Mouse (Mus musculus) left cerebral cortex, adult 2 months (tissue): Measurements from ENCODE around the gene Ranbp3l. TPM values are rescaled to one million over a fixed set of nuclear protein-coding genes. Genes with fewer than 3 reads are reported as not detected.

Experiments used
- DNase-seq, 2 experiments: peaks; one replicate each; pipeline ENCODE4 v3.0.0; 2021 to 2022; ENCODE audit warnings: low spot score in 2 of 2, mixed read lengths in 1 of 2; ENCODE audit errors: extremely low spot score in 1 of 2
- H3K27ac ChIP-seq: fragments of 200-600 bp; 2 replicates; pipeline ENCODE4 v1.8.1; 2022
- H3K4me3 ChIP-seq: fragments of 200-600 bp; 2 replicates; pipeline ENCODE4 v1.8.1; 2022
- CTCF ChIP-seq: fragments of 200-600 bp; IDR thresholded peaks from 2 replicates; pipeline ENCODE4 v1.8.1; 2022; ENCODE audit warnings: antibody characterized with exemption, mild to moderate bottlenecking, moderate library complexity
- intact Hi-C: fragments of 180-260 bp; cut with DNase I; formaldehyde crosslinking; loops from one replicate; pipeline ENCODE4 v1.15.1; 2025
- total RNA-seq, 2 experiments: library from RNA; stranded (reverse); gene quantifications; 2 replicates each; pipeline ENCODE4 v1.2.3; 2021

Gene Ranbp3l
- total RNA-seq, 2 experiments from 2014 or later: 8.1 to 14.7 TPM

DNA sequence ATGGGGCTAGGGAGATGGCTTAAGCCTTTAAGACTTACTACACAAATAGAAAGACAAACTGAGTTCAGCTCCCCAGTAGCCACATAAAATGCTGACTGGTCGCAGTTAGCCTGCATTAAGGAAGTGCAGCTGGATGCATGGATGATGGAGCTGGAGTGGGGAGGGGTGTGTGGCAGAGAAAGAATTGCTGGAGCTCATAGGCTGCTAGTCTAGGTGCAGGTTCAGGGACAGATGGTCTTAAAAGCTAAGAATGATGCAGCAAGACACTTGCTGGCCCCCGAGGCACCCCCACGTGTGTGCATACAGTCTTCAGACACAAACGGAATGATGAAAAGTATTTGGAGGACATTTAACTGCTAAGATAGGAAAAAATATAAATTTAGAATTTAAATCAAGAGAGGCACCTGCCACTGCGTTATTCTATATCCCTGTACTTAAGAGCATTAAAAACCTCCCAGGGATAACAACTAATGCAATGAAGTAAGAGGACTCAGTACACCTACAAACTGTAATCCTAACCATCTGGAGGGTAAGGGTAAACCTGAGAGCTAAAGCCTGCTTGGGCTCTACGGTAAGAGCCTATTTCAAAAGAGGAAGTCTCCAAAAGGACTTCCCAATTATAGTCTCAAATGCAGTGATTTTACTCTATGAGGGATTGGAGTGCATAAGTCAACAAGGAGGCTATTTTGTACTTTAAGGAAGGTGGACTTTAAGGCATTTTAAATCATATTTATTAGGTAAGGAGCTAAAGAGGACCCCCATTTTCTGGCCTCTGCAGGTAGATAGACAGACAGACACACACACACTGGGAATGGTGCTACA, 143.0 kb downstream of the Ranbp3l start:
- no peak for DNase-seq
- intact Hi-C loops: no loop called here
- Histone ChIP-seq H3K4me3 (no peak overlapping the region), H3K27ac (no peak overlapping the region)
- TF ChIP-seq CTCF: no peak

DNA sequence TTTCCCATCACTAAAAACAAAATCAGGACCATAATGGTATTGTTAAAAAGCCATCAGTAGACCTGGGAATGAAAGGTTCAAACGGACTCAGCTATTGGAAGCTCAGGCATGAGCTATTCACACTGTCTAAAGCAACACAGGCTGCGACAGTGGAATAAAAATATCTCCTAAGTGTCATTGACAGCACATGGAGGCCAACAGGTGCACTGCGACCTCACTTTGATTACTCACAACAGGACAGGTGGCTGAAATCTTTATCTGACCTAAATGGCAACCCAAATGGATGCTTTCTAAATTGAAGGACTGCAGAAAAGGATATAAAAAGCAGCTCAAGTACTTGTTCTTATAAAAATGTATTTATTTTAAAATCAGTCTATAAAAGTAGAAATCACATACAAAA, 143.9 kb downstream of the Ranbp3l start:
- Histone ChIP-seq H3K27ac (no peak overlapping the region), H3K4me3 (no peak overlapping the region)
- DNase-seq: no peak
- no peak for TF ChIP-seq CTCF
- intact Hi-C loops: no loop called here

GRCm38 (mm10) chr15:9113556-9113955, 145.8 kb downstream of the Ranbp3l start:
- no peak for TF ChIP-seq CTCF
- no peak for DNase-seq
- H3K27ac ChIP-seq: no peak overlapping the region
- no peak overlapping the region for H3K4me3 ChIP-seq
- intact Hi-C loops: no loop called here

DNA sequence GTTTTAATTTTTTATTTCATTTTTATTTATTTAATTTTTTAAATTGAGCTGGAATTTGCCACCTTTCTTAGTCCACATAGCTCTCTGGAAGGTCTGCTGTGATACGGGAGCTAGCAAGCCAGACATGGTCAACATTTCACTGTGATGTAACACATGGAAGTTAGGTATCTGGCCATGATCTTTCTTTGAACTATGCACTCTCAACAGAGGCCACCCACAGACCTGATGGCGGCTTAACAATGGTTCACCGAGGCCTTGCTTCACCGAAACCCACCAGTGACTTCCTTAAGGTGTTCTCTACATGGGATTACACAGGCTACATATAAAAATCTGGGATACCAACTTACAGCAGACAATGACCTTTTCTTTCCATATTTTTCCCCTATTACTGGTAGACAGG, 146.4 kb downstream of the Ranbp3l start:
- no peak overlapping the region for H3K4me3 ChIP-seq
- intact Hi-C loops: no loop called here
- TF ChIP-seq CTCF: no peak
- no peak for DNase-seq
- H3K27ac ChIP-seq: no peak overlapping the region

DNA sequence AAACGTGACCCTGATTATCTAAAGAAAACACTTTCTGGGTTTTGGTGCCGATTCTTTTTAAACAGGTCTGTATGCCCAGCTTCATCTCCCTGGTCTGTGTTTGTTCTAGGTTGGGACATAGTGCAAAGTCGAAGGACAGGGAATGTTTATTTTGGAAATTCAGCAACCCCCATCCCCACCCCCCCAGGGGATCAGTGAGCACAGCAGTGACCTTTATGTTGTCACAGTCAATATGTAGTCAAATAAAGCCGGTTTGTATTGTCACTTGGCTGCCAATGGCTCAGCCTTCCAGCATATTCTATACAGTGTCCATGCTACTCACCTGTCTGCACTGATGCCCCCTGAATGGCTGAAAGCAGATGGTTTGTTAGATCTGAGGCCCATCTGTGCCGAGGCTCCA, 146.8 kb downstream of the Ranbp3l start:
- no peak overlapping the region for H3K27ac ChIP-seq
- DNase-seq: no peak
- H3K4me3 ChIP-seq: no peak overlapping the region
- no peak for TF ChIP-seq CTCF
- intact Hi-C loops: no loop called here

Other genes starting within 250 kb of the Ranbp3l start
- gene Nadk2, start 103.3 kb downstream of the Ranbp3l start, total RNA-seq: 10 to 100 TPM; 46.4 to 49.9 TPM
- 10 to 100 TPM; 64.0 to 72.3 TPM for gene Lmbrd2, start 172.6 kb downstream of the Ranbp3l start, total RNA-seq
- gene Skp2, start 187.5 kb downstream of the Ranbp3l start, total RNA-seq: 1 to 10 TPM; 5.0 to 5.5 TPM